Mouse (Mus musculus): ENCODE measurements around the gene Prkcb. TPM values are rescaled to one million over a fixed set of nuclear protein-coding genes. Genes with fewer than 3 reads are reported as not detected.

The Prkcb gene
- polyA plus RNA-seq, 1 experiment from 2014 or later = 4.8 TPM

GRCm38 (mm10) chr7:122315720-122316331, 27.3 kb downstream of the Prkcb start:
- no peaks in the 10 kb centered on the region for H3K9me3 ChIP-seq (ENCODE audit: low read length)
- H3K9ac ChIP-seq (replicated peaks; ENCODE audit: low read length) = no peak overlapping the region
- no peak overlapping the region for H3K27ac ChIP-seq (ENCODE audit: low read length)
- no peak overlapping the region for H3K4me3 ChIP-seq (ENCODE audit: low read length)
- no peak for ATAC-seq (ENCODE audit: low FRiP score, low TSS enrichment)
- 83% methylated on average over 8 of the region's 8 CpGs for whole genome bisulfite sequencing
- H3K4me1 ChIP-seq (ENCODE audit: insufficient read depth, low read length) = no peaks in the 10 kb centered on the region
- H3K27me3 ChIP-seq (ENCODE audit: insufficient read depth, low read length) = no peaks in the 10 kb centered on the region
- H3K36me3 ChIP-seq (ENCODE audit: insufficient read depth, low read length) = no peaks in the 10 kb centered on the region
- no peak overlapping the region for H3K4me2 ChIP-seq (replicated peaks; ENCODE audit: low read depth, low read length)

GRCm38 (mm10) chr7:122316681-122317080, 28.1 kb downstream of the Prkcb start:
- no peak overlapping the region for H3K4me3 ChIP-seq (ENCODE audit: low read length)
- no peaks in the 10 kb centered on the region for H3K9me3 ChIP-seq (ENCODE audit: low read length)
- no peak for ATAC-seq (ENCODE audit: low FRiP score, low TSS enrichment)
- no peak overlapping the region for H3K27ac ChIP-seq (ENCODE audit: low read length)
- no peaks in the 10 kb centered on the region for H3K27me3 ChIP-seq (ENCODE audit: insufficient read depth, low read length)
- H3K4me1 ChIP-seq (ENCODE audit: insufficient read depth, low read length) = no peaks in the 10 kb centered on the region
- no peak overlapping the region for H3K4me2 ChIP-seq (replicated peaks; ENCODE audit: low read depth, low read length)
- no peak overlapping the region for H3K9ac ChIP-seq (replicated peaks; ENCODE audit: low read length)
- H3K36me3 ChIP-seq (ENCODE audit: insufficient read depth, low read length) = no peaks in the 10 kb centered on the region
- WGBS = 72% methylated on average over 3 of the region's 3 CpGs

DNA sequence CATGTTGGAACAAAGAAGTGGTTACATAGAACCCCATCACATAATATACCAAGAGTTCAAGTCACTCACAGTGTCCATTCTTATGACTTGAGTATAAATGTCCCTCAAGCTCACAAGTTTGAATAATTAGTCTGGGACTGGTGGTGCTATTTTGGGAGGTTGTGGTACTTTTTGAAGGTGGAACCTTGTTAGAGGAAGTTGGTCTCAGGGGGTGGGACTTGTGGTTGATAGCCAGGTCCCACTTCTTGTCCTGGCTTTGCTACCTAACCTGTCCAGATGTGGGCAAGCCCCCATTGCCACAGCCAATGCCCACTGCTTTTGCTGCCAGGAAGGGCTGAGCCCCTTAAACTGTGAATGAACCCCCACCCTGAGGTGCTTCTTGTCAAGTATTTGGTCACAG, 28.9 kb downstream of the Prkcb start:
- Histone ChIP-seq H3K27ac (ENCODE audit: low read length) (no peak overlapping the region), H3K4me2 (replicated peaks; ENCODE audit: low read depth, low read length) (no peak overlapping the region), H3K4me1 (ENCODE audit: insufficient read depth, low read length) (no peaks in the 10 kb centered on the region), H3K27me3 (ENCODE audit: insufficient read depth, low read length) (no peaks in the 10 kb centered on the region), H3K36me3 (ENCODE audit: insufficient read depth, low read length) (no peaks in the 10 kb centered on the region), H3K9me3 (ENCODE audit: low read length) (no peaks in the 10 kb centered on the region), H3K4me3 (ENCODE audit: low read length) (no peak overlapping the region), H3K9ac (replicated peaks; ENCODE audit: low read length) (no peak overlapping the region)
- no peak for ATAC-seq (ENCODE audit: low FRiP score, low TSS enrichment)

- H3K9me3 ChIP-seq (ENCODE audit: low read length) = no peaks in the 10 kb centered on the region
- no peaks in the 10 kb centered on the region for H3K27me3 ChIP-seq (ENCODE audit: insufficient read depth, low read length)
- no peak overlapping the region for H3K4me3 ChIP-seq (ENCODE audit: low read length)
- no peak overlapping the region for H3K9ac ChIP-seq (replicated peaks; ENCODE audit: low read length)
- no peak overlapping the region for H3K4me2 ChIP-seq (replicated peaks; ENCODE audit: low read depth, low read length)
- H3K27ac ChIP-seq (ENCODE audit: low read length) = no peak overlapping the region
- H3K4me1 ChIP-seq (ENCODE audit: insufficient read depth, low read length) = no peaks in the 10 kb centered on the region
- 82% methylated on average over 9 of the region's 9 CpGs for WGBS
- H3K36me3 ChIP-seq (ENCODE audit: insufficient read depth, low read length) = no peaks in the 10 kb centered on the region
- ATAC-seq (ENCODE audit: low FRiP score, low TSS enrichment) = no peak
Observed at GRCm38 (mm10) chr7:122319566-122319965, 31.0 kb downstream of the Prkcb start.

GRCm38 (mm10) chr7:122320843-122321544, 32.4 kb downstream of the Prkcb start:
- no peaks in the 10 kb centered on the region for H3K27me3 ChIP-seq (ENCODE audit: insufficient read depth, low read length)

DNA sequence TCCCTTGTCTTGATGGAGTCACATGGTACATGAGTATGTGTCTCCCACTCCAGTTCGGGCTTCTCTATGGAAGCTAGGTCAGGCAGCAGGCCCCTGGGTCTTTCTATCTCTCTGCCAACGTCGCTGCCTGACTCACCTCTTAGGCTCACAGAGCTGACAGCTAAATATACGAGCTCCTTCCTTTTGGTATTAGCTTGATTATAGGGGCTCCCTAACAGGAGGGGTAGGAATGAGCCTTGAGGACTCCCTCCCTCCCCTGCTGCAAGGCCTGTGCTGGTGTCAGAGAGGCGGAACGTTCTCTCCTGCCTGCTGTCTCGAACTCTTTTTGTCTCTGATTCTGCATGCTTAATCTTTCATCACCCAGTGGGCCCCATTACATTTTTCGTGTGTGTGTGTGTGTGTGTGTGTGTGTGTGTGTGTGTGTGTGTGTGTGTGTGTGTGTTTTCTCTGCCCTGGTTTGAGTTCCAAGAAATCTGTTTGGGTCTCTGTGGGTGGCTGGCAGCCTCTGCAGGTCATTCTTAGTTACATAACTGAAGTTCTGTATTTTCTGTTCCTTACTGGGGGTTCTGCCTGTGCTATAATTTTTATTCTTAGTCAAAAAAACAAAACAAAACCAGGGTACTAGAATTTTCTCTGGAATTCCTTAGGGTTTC, 33.6 kb downstream of the Prkcb start:
- H3K27me3 ChIP-seq (ENCODE audit: insufficient read depth, low read length) = no peaks in the 10 kb centered on the region
- no peak overlapping the region for H3K9ac ChIP-seq (replicated peaks; ENCODE audit: low read length)
- 56% methylated on average over 8 of the region's 8 CpGs for WGBS
- H3K9me3 ChIP-seq (ENCODE audit: low read length) = no peaks in the 10 kb centered on the region
- no peaks in the 10 kb centered on the region for H3K36me3 ChIP-seq (ENCODE audit: insufficient read depth, low read length)
- H3K27ac ChIP-seq (ENCODE audit: low read length) = no peak overlapping the region
- no peak overlapping the region for H3K4me3 ChIP-seq (ENCODE audit: low read length)
- H3K4me1 ChIP-seq (ENCODE audit: insufficient read depth, low read length) = no peaks in the 10 kb centered on the region
- ATAC-seq (ENCODE audit: low FRiP score, low TSS enrichment) = no peak
- no peak overlapping the region for H3K4me2 ChIP-seq (replicated peaks; ENCODE audit: low read depth, low read length)

More at GRCm38 (mm10) chr7:122320843-122321544, 32.4 kb downstream of the Prkcb start:
- Histone ChIP-seq H3K4me2 (replicated peaks; ENCODE audit: low read depth, low read length) (no peak overlapping the region), H3K36me3 (ENCODE audit: insufficient read depth, low read length) (no peaks in the 10 kb centered on the region), H3K4me1 (ENCODE audit: insufficient read depth, low read length) (no peaks in the 10 kb centered on the region), H3K9ac (replicated peaks; ENCODE audit: low read length) (no peak overlapping the region), H3K9me3 (ENCODE audit: low read length) (no peaks in the 10 kb centered on the region), H3K4me3 (ENCODE audit: low read length) (no peak overlapping the region), H3K27ac (ENCODE audit: low read length) (no peak overlapping the region)
- WGBS = 97% methylated on average over 7 of the region's 7 CpGs
- ATAC-seq (ENCODE audit: low FRiP score, low TSS enrichment) = no peak

DNA sequence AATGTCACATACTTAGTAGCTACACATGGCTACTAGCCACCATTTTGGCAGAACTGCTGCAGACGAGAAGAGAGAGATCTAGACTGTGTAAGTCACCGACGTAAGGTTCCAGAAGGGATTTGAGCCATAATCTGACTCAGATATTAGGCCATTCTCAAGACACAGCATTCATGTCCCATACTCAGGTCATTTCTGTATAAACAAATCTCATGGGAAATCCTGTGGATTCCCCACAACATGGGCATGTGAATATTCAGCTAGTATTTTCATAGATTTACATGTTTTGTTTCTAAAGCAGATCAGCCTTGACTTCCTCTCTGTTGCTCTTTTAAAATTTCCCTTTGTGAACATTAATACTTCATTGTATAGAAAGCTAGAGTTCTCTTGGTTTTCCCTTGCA, 39.4 kb downstream of the Prkcb start:
- Histone ChIP-seq H3K9me3 (ENCODE audit: low read length) (no peaks in the 10 kb centered on the region), H3K4me3 (ENCODE audit: low read length) (no peak overlapping the region), H3K4me2 (replicated peaks; ENCODE audit: low read depth, low read length) (no peak overlapping the region), H3K27me3 (ENCODE audit: insufficient read depth, low read length) (no peaks in the 10 kb centered on the region), H3K9ac (replicated peaks; ENCODE audit: low read length) (no peak overlapping the region), H3K4me1 (ENCODE audit: insufficient read depth, low read length) (no peaks in the 10 kb centered on the region), H3K27ac (ENCODE audit: low read length) (no peak overlapping the region), H3K36me3 (ENCODE audit: insufficient read depth, low read length) (no peaks in the 10 kb centered on the region)
- 90% methylated on average over 3 of the region's 3 CpGs for WGBS
- ATAC-seq (ENCODE audit: low FRiP score, low TSS enrichment) = no peak

DNA sequence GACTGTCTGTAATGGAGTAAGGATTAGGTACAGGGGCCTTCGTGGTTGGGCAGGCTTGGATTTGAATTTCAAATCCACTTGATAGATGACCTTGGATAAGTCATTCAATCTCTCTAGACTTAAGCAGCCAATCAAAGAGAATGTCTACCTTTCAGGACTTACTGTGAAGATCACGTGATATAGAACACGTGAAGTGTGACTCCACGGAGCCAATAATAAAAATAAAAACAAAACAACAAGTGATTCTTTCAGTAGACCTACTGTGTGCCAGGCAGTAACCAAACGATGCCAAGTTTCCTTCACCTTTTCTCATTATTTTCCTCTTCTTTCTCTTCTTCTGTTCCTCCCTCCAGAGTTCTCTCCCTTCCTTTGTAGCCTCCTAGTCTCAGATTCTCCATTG, 39.9 kb downstream of the Prkcb start:
- 83% methylated on average over 5 of the region's 5 CpGs for WGBS
- Histone ChIP-seq H3K4me3 (ENCODE audit: low read length) (no peak overlapping the region), H3K9me3 (ENCODE audit: low read length) (no peaks in the 10 kb centered on the region), H3K4me1 (ENCODE audit: insufficient read depth, low read length) (no peaks in the 10 kb centered on the region), H3K36me3 (ENCODE audit: insufficient read depth, low read length) (no peaks in the 10 kb centered on the region), H3K4me2 (replicated peaks; ENCODE audit: low read depth, low read length) (no peak overlapping the region), H3K9ac (replicated peaks; ENCODE audit: low read length) (no peak overlapping the region), H3K27ac (ENCODE audit: low read length) (no peak overlapping the region), H3K27me3 (ENCODE audit: insufficient read depth, low read length) (no peaks in the 10 kb centered on the region)
- no peak for ATAC-seq (ENCODE audit: low FRiP score, low TSS enrichment)

DNA sequence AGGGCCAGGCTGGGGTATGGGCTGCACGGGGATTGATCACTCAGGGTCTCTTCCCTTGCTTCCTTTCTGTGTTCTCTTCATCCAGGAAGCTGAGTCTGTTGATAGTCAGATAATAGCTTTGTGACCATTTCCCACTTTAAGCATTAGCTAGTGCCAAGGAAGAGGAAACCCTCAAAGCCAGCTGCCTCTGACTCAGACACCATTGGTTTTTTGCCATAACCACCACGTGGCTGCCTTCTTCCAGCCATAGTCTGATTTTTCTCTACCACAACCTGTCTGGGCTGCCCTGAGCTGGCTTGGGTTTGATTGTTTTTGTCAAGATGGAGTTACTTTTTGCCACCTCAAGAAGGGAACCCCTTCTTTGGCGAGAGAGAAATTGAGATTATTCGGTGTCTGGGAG, 41.0 kb downstream of the Prkcb start:
- WGBS = 76% methylated on average over 4 of the region's 4 CpGs
- Histone ChIP-seq H3K27me3 (ENCODE audit: insufficient read depth, low read length) (no peaks in the 10 kb centered on the region), H3K9ac (replicated peaks; ENCODE audit: low read length) (no peak overlapping the region), H3K9me3 (ENCODE audit: low read length) (no peaks in the 10 kb centered on the region), H3K4me2 (replicated peaks; ENCODE audit: low read depth, low read length) (no peak overlapping the region), H3K36me3 (ENCODE audit: insufficient read depth, low read length) (no peaks in the 10 kb centered on the region), H3K4me3 (ENCODE audit: low read length) (no peak overlapping the region), H3K27ac (ENCODE audit: low read length) (no peak overlapping the region), H3K4me1 (ENCODE audit: insufficient read depth, low read length) (no peaks in the 10 kb centered on the region)
- no peak for ATAC-seq (ENCODE audit: low FRiP score, low TSS enrichment)

GRCm38 (mm10) chr7:122333686-122334085, 45.1 kb downstream of the Prkcb start:
- 85% methylated on average over 7 of the region's 7 CpGs for WGBS
- no peak overlapping the region for H3K4me2 ChIP-seq (replicated peaks; ENCODE audit: low read depth, low read length)
- ATAC-seq (ENCODE audit: low FRiP score, low TSS enrichment) = no peak
- no peaks in the 10 kb centered on the region for H3K4me1 ChIP-seq (ENCODE audit: insufficient read depth, low read length)
- H3K36me3 ChIP-seq (ENCODE audit: insufficient read depth, low read length) = no peaks in the 10 kb centered on the region
- H3K4me3 ChIP-seq (ENCODE audit: low read length) = no peak overlapping the region
- H3K27ac ChIP-seq (ENCODE audit: low read length) = no peak overlapping the region
- no peaks in the 10 kb centered on the region for H3K9me3 ChIP-seq (ENCODE audit: low read length)
- no peak overlapping the region for H3K9ac ChIP-seq (replicated peaks; ENCODE audit: low read length)
- H3K27me3 ChIP-seq (ENCODE audit: insufficient read depth, low read length) = no peaks in the 10 kb centered on the region

Measured in kidney, embryonic 16.5 days (tissue).